Mouse (Mus musculus) right cerebral cortex, adult 18-20 months (tissue): ENCODE measurements around the gene Tctn1.
"Not testable (repeated sequence)": the region's sequence is repeated elsewhere in the genome, so short reads cannot be mapped to it uniquely, and the experiment has no call there.

Experiments used
- DNase-seq: peaks from one replicate; pipeline ENCODE4 v3.0.0; 2022; ENCODE audit warnings: mixed read lengths

Tctn1 gene

DNA sequence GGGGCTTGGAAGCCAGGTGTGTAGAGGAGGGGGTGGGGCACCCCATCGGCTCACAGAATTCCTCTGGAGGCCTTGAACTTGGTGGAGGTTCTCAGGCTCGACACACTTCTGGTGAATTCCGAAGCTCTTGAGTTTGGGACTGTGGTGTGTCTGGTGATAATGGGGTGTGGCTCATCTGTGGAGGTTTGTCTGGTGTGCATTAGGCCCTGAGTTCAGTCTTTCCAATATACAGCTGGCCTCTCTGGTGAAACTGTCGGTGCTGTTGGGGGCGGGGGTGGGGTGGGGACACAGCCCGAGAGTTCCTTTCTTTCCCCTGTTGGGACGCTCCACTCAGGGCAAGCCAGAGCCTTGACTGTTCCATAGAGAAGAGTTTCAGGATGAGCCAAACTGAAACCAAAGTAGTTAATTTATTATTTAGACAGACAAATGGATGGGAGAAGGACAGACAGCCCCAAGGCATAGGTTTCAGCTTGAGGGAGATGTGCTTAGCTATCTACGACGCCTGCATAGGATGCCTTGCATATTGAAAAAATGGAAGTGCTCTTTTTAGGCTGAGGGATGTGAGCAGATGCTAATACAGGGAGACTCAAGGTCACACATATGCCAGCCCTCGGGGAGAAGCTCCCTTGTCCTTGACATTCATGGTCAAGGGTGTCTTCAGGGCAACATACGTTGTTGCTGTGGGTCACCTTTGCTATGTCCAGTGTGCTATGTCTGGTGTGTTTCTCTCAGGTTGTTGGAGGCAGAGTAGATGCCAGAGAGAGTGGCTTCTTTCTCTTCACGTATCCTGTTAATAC, 46.0 kb downstream of the Tctn1 start:
- no peak for DNase-seq

DNA sequence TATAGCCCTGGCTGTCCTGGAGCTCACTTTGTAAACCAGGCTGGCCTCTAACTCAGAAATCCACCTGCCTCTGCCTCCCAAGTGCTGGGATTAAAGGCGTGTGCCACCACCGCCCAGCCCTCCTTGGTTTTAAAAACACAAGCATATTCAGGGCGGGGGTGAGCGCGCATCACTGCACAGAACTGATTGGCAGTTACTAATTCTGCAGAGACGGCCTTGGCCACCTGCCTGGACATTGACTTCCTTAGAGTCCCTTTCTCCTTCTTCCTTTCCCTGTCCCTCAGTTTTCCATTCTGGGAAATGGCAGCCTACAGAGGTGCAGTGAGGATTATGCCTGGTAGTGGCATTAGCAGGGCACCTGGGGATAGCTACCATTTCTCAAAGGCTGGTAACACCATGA, 46.6 kb downstream of the Tctn1 start:
- DNase-seq, result no peak

DNA sequence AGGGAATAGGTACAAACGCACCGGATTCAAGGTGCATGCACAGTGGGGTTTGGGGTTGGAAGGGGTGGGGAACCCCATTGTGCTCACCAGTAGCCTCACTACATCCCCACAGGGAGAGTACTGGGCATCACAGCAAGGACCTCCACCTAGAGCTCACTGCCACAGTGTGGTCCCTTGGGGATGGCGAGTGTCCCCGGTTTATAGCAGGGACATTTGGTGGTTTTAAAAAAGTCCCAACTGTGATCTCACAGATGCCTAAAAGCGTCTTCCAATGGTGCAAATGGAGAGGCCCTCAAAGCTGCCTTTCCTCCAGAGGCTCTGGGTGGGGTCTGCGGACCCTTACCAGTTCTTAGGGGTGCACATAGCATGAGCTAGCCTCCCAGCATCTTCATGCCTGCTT, 50.4 kb downstream of the Tctn1 start:
- no peak for DNase-seq

DNA sequence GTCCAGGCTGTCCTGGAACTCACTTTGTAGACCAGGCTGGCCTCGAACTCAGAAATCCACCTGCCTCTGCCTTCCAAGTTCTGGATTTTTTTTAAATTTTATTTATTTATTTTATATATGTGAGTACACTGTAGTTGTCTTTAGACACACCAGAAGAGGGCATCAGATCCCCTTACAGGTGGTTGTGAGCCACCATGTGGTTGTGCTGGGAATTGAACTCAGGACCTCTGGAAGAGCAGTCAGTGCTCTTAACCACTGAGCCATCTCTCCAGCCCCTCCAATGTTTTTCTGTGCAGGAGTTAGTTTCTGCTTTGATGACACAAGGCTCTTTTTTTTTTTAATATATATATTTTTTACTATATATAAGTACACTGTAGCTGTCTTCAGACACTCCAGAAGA, 51.4 kb downstream of the Tctn1 start:
- not testable (repeated sequence) for DNase-seq

DNA sequence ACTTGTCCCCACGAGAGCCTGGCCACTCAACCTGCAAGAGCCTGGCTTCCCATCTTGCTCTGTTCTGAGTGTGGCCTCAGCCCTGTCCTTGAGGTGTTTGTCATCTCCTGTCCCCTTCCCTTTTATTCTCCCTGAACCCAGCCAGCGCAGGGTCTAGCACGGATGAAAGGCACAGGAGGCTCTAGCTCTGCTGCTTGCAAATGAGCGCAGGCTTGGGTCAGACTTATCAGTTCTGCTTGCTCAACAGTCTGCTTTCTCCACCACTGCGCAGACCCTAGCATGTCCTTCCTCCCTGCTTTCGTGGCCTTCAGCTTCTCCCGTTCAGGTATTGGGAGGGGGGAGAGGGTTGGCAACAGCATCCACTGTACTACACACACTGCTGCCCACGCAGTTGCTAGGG, 52.1 kb downstream of the Tctn1 start:
- no peak for DNase-seq

DNA sequence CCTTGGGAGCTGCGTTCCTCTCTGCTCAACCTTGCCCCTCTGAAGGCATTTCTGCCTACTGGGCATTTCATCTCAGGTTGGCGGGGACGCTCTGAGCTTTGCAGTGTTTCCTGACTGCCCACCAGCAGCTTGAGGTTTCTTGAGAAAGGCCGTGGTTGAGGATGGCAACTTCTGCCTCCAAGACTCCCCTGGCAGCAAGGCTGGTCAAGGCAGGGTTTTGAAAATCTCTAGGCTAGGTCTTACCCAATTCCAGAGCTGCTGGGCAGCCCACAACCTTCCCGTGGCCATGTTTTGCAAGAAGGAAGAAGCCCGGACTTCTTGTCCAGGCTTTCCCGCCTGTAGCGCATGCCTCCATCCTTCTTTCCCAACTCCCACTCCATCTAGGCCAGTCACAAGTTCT, 53.4 kb downstream of the Tctn1 start:
- DNase-seq, result no peak

DNA sequence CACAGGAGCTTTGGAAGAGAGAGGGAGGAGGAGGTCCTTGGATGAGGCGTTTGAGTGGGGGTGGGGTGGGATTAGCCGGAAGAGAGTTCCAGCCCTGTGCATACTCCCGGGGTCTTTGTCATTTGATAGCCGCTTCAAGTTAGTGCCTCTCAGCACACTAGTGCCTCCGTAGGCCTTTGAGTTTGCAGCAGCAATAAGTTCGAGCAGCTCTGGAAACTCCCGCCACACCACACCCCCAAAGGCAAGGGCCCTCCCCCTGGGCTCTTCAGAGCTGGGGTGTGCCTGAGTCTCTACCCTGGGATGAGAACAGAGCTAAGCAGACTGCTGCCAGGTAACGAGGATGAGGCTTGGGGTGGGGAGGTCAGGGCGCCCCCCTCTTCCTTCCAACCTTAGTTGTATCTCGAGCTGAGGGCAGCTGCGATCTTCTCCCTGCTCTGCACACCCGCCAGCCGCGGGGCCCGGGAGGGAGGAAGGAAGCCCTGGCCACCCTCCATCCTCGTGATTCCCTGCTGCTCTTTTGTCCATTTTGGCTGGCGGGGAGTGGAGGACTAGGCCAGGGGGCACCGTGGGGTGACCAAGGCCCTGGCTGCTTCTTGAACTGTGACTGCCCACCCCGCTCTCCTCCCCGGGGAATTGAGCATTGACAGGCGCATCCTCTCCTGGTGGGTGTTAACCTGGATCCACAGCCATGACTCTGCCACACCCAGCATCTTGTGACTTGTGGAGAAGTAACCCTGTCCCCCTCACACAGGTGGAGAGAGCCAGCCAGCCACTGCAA, 54.5 kb downstream of the Tctn1 start:
- no peak for DNase-seq

DNA sequence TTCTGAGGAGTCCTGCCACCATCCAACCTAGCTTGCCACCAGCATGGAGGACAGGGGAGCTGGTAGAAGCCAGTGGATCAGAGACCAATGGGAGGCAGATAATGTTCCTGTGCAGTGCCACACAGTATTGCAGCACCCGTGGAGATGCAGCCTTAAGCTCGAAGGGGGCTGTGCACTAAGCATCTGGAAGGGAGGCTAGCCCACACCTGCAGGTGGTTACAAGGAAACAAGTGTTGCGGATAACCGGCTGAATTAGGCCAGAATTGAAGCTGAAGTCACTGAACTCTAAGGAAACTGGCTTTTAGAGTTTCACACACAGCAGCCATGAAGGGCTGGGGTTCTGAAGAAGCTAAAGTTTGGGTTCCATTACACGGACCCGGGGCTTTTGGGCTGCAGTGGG, 55.4 kb downstream of the Tctn1 start:
- no peak for DNase-seq

DNA sequence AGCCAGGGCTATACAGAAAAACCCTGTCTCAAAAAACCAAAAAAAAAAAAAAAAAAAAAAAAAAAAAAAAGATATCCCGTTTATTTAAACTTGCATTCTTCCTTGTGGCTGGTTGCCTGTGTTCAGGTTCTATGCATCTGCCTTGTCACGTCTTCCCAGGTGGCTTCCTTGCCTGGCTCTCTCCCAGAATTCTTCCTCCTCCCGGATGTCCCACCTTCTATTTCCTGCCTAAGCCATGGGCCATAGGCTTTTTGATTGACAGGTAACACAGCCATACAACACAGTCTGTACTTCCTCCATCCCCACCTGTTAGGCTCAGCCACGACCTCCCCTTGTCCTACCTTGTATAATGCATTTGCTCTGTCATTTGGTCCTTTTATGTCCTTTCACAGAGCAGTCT, 57.8 kb downstream of the Tctn1 start, which contains the start of gene Hvcn1:
Hvcn1 (plus strand) TSS at position 330 of the 400 bp plus-strand sequence.
- no peak for DNase-seq

DNA sequence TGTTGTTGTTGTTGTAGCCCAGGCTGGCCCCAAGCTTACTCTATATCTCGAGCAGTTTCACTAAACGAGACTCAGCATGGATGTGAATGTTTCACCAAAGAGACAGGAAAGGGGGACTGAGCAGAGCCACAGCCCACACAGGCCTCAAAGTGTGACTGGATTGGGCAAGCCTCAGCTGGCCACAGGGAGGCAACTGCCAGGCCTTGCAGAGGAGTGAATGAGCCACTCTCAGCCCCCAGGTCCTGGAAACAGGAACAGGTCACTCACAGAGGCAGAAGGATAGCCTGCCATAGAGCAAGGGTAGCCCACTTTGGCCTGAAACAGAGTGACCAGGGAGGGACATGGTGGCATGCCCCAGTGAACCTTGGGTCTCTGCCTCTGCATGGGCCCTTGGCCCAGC, 60.1 kb downstream of the Tctn1 start:
- DNase-seq, result no peak

DNA sequence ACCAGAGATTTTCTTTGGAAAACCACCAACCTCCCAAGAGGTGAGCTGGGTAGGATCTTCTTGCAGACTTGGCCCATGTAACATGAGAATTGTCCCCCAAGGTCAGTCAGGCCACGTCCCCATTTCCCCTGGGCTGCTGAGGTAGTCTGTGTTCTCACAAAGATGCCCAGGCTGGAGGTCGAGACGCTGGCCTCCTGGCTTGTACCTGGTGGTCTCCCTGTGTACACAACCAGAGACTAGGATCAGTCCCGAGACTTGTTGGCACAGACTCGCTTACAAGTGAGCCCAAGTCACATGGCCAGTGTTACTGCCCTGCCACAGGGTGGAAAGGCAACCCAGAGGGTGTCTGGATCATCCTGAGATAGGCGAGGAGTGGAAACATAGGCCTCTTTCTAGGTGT, 62.4 kb downstream of the Tctn1 start:
- no peak for DNase-seq

DNA sequence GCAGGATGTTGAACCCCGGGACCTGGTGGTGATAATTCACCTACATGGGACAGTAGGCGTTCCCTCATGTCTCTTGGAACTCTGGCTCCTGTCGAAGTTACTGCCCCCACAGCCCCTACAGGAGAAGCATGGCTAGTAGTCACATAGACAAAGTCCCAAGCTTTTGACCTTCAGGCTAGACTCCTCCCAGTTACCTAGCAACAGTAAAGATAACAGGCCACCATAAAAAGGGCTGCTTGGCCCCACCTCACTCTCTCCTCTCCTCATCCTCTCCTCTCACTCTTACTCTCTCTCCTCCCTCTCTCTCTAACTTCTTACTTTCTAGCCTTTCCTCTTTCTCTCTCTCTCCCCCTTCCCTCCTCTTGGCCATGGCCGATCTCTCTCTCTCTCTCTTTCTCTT, 63.4 kb downstream of the Tctn1 start:
- DNase-seq, result no peak

DNA sequence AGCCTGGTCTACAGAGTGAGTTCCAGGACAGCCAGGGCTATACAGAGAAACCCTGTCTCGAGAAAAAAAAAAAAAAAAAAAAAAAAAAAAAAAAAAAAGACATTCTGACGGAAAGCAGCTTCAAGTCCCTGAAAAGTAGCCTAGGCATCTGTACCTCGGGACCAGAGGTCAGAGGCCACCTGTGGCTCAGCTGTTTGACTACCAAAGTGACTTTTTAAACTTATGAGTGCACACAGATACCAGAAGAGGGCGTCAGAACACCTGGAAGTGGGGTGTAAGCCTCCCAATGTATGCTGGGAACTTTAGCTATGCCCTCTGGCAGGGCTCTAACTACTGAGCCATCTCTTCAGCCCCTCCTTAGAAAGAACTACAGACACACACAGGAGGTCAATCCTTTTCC, 71.9 kb downstream of the Tctn1 start:
- DNase-seq, result no peak

DNA sequence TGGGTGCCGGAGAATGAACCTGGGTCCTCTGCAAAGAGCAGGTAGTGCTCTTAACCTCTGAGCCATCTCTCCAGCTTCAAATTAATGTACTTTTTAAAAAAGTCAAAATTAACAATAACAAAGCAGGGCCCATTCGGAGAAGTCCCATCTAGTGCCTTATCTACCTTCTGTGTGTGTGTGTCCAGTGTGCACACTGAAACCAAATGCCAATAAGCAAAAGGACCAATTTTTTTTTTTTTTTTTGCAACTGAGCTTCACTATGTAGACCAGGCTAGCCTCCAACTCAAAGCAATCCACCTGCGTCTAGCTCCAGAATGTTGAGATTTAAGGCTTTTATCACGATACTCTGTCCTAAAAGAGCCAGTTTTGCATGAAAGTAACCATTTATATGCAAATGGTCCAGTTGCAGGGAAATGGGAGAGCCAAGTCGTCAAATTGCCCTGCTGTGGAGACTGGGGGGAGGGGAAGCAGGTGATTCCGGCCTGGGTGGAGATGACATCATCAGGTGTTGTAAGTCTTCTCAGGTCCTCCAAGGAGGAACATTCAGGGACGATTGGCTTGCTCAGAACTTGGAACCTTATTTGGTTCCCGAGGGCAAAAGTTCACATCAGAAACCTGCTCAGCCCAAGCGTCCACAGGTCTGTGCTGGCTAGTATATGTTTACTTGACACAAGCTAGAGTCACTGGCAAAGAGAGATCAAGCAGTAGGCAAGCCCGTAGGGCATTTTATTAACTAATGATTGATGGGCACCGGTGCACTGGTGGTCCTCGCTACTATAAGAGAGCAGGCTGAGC, 72.8 kb downstream of the Tctn1 start:
- no peak for DNase-seq

DNA sequence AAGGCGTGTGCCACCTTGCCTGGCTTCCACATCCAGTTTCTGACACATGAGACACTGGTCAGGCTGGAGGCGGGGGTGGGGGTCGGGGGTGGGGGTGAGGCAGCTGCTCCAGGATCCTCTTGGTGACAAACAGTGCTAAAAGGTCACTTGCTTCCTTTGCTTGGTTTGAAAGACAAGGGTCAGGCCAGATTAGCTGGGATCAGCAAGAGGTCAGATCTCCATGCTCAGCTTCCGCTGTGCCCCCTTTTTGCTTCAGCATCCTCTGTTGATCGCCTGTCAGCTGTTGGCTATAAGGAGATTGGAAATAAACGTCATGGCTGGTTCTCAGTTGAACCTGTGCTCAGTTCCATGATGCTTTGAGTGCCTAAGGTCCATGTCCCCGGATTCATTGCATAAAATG, 73.8 kb downstream of the Tctn1 start:
- DNase-seq, result no peak

DNA sequence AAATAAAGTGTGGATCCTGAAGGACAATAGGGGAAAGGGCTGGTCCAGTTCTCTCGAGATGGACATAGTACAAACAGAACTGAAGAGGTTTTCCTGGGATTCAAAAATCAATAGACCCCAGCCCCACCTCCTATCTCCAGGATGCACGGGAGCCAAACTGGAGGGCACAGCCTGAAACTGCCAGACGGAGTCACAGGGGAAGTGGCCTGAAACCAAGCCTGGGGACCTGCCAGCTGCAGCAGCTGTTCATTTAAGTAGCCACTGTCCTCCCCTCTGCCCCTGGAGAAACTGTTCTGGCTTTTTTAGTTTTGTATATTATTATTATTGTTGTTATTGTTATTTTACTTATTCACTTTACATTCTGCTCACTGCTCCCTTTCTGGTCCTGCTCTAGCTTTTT, 75.1 kb downstream of the Tctn1 start:
- no peak for DNase-seq
